Mouse (Mus musculus) monocyte, adult 2 months (primary cell): ENCODE data around the gene Il2.

Experiments used
- DNase-seq, 2 experiments: peaks; one replicate each; pipeline ENCODE4 v3.0.0; 2022; ENCODE audit warnings: low spot score in 2 of 2, low read depth in 1 of 2

Il2 gene

GRCm38 (mm10) chr3:37125655-37126054 lies at the start of gene Il2:
Gene Il2, minus strand, starts transcription at chr3:37125959.
- DNase-seq, result no peak

- DNase-seq, result no peak
Measured at GRCm38 (mm10) chr3:37174711-37175572, 49.2 kb upstream of the Il2 start.

- no peak for DNase-seq
Measured at GRCm38 (mm10) chr3:37173285-37173684, 47.5 kb upstream of the Il2 start.

GRCm38 (mm10) chr3:37169283-37169682 lies 43.5 kb upstream of the Il2 start:
- DNase-seq, result no peak

GRCm38 (mm10) chr3:37161096-37161495 lies 35.3 kb upstream of the Il2 start:
- DNase-seq, result no peak

GRCm38 (mm10) chr3:37158246-37158645 lies 32.5 kb upstream of the Il2 start:
- no peak for DNase-seq

- no peak for DNase-seq
Measured at GRCm38 (mm10) chr3:37157082-37157481, 31.3 kb upstream of the Il2 start.

- no peak for DNase-seq
Measured at GRCm38 (mm10) chr3:37154396-37154795, 28.6 kb upstream of the Il2 start.

- DNase-seq, result no peak
Measured at GRCm38 (mm10) chr3:37153004-37153403, 27.2 kb upstream of the Il2 start.

- no peak for DNase-seq
Measured at GRCm38 (mm10) chr3:37152274-37152673, 26.5 kb upstream of the Il2 start.

GRCm38 (mm10) chr3:37146810-37147209 lies 21.1 kb upstream of the Il2 start:
- no peak for DNase-seq

GRCm38 (mm10) chr3:37146406-37146805 lies 20.6 kb upstream of the Il2 start:
- no peak for DNase-seq

GRCm38 (mm10) chr3:37144979-37145378 lies 19.2 kb upstream of the Il2 start:
- DNase-seq, result no peak

- no peak for DNase-seq
Measured at GRCm38 (mm10) chr3:37141827-37142226, 16.1 kb upstream of the Il2 start.

- no peak for DNase-seq
Measured at GRCm38 (mm10) chr3:37140168-37140906, 14.6 kb upstream of the Il2 start.

GRCm38 (mm10) chr3:37139192-37139591 lies 13.4 kb upstream of the Il2 start:
- DNase-seq, result no peak

- DNase-seq, result no peak
Measured at GRCm38 (mm10) chr3:37137231-37137630, 11.5 kb upstream of the Il2 start.

- no peak for DNase-seq
Measured at GRCm38 (mm10) chr3:37129063-37129462, 3.3 kb upstream of the Il2 start.

- no peak for DNase-seq
Measured at GRCm38 (mm10) chr3:37128269-37128668, 2.5 kb upstream of the Il2 start.

GRCm38 (mm10) chr3:37126162-37126561 lies 403 bp upstream of the Il2 start:
- no peak for DNase-seq

GRCm38 (mm10) chr3:37090721-37091120 lies 35.0 kb downstream of the Il2 start:
- DNase-seq, result no peak

GRCm38 (mm10) chr3:37084860-37085259 lies 40.9 kb downstream of the Il2 start:
- DNase-seq, result no peak
